Mouse (Mus musculus) midbrain, embryonic 16.5 days (tissue): ENCODE measurements around the gene Morc2b. TPM values are rescaled to one million over a fixed set of nuclear protein-coding genes. Genes with fewer than 3 reads are reported as not detected.
"Not testable (repeated sequence)": the region's sequence is repeated elsewhere in the genome, so short reads cannot be mapped to it uniquely, and the experiment has no call there.

Experiments used
- ATAC-seq: fragments of 200-750 bp; cut with Nextera tagmentation; 2 replicates; pipeline ENCODE4 v1.8.0; 2017; ENCODE audit warnings: moderate TSS enrichment
- H3K27ac ChIP-seq: fragments of 300-500 bp; sonication (generic); 2 replicates; pipeline ENCODE4 v1.5.1; 2014; ENCODE audit warnings: mild to moderate bottlenecking, low read length, mixed read lengths
- H3K27me3 ChIP-seq: fragments of 300-500 bp; sonication (generic); 2 replicates; pipeline ENCODE4 v1.6.1; 2014; ENCODE audit warnings: low read depth, low read length, mixed read lengths; ENCODE audit not compliant: control insufficient read depth, insufficient read depth
- H3K36me3 ChIP-seq: fragments of 300-500 bp; sonication (generic); 2 replicates; pipeline ENCODE4 v1.6.1; 2014; ENCODE audit warnings: mild to moderate bottlenecking, low read length, moderate library complexity, mixed read lengths; ENCODE audit not compliant: control insufficient read depth, insufficient read depth
- H3K4me1 ChIP-seq: fragments of 300-500 bp; sonication (generic); 2 replicates; pipeline ENCODE4 v1.6.1; 2014; ENCODE audit warnings: mild to moderate bottlenecking, low read length, mixed read lengths; ENCODE audit not compliant: control insufficient read depth, insufficient read depth
- H3K4me2 ChIP-seq: fragments of 300-500 bp; sonication (generic); 2 replicates; pipeline ENCODE4 v1.6.1; 2014; ENCODE audit warnings: mild to moderate bottlenecking, low read length, mixed read lengths
- H3K4me3 ChIP-seq: fragments of 300-500 bp; sonication (generic); 2 replicates; pipeline ENCODE4 v1.5.1; 2014; ENCODE audit warnings: low read depth, mild to moderate bottlenecking, low read length, moderate library complexity, mixed read lengths
- H3K9ac ChIP-seq: fragments of 300-500 bp; sonication (generic); 2 replicates; pipeline ENCODE4 v1.6.1; 2014; ENCODE audit warnings: low read depth, low read length, mixed read lengths
- H3K9me3 ChIP-seq: fragments of 300-500 bp; sonication (generic); replicated peaks from 2 replicates; pipeline ENCODE4 v1.6.1; 2014; ENCODE audit warnings: mild to moderate bottlenecking, low read length, mixed read lengths; ENCODE audit not compliant: control insufficient read depth, poor library complexity, severe bottlenecking
- WGBS: fragments of 180-500 bp; shearing (Covaris S2); extraction: QIAGEN DNeasy Blood & Tissue Kit; methylation state at CpG from one replicate; pipeline ENCODE4 v1.1.7; 2014; 5-methylcytosine and 5-hydroxymethylcytosine counted together
- polyA plus RNA-seq: library from polyadenylated mRNA; unstranded; fragments of >200 nt; fragmentation: Nextera tagmentation; extraction: Ambion mirVana; gene quantifications from 2 replicates; pipeline ENCODE4 v1.2.1, GENCODE M21; 2015

Morc2b gene
- polyA plus RNA-seq, result 0.07 and 0.41 TPM in 2 replicates

DNA sequence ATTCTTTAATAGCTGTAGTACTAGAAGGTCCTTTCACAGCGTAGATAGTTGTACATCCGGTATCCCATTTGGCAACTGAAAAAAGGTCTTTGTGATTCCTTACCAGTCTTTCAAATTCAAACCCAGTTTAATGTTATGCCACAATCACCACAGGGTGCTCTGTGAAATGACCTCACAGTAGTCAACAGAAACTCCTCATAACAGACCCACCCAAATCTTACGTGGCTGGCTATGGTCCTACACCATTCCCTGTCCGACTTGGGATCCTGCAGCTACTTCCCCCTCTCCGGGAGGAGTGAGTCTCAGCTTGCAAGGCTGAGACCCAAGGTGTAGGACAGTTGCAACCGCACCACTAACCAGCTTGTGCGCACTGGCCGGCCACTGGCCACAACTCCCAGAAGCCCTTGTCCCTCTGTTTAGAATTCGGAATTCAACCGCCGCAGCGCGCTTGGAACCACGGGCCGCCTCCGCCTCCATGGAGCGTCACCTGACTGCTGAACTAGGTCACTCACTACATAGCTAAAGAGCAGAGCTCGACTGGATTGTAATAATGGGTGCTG is at the start of gene Morc2b:
TSS of gene Morc2b (minus strand) at position 423 of the 560 bp plus-strand sequence.
- Histone ChIP-seq H3K27me3 (no peaks in the 10 kb centered on the region), H3K4me3 (no peak within 1 kb of the TSS), H3K9ac (no peak within 1 kb of the TSS), H3K9me3 (0 out of 2 replicates have a peak, but pooled peaks cover 2% of the 10 kb centered on the region), H3K4me1 (no peaks in the 10 kb centered on the region), H3K27ac (no peak within 1 kb of the TSS), H3K4me2 (no peak within 1 kb of the TSS), H3K36me3 (no peaks in the 10 kb centered on the region)
- ATAC-seq, result no peak
- WGBS, result 75% methylated on average over 18 of the region's 18 CpGs

DNA sequence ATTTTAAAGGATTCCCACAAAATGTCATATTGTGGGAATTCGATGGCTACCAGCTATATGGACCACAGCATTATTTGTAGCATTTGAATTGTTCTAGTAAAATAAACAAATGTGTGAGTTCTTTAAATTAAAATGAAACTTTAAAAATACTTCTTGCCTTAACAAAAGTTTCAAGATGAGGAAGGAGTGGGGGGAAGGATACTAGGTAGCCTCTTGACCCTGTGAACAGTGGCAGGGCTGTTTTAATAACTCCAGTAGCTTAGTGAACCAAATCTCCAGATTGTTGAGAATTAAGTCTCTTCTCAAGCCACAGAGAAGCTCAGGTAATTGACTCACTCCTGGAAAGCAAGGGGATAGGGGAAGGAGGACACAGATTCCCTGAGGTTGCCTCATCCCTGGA is 28.7 kb upstream of the Morc2b start, which contains the start of gene Olfr55:
TSS of gene Olfr55 (plus strand) at position 301 of the 400 bp plus-strand sequence.
- ATAC-seq, H3K4me1 ChIP-seq, H3K27me3 ChIP-seq, H3K4me3 ChIP-seq, H3K9me3 ChIP-seq, H3K36me3 ChIP-seq, H3K27ac ChIP-seq, H3K9ac ChIP-seq, H3K4me2 ChIP-seq: not testable (repeated sequence)
- WGBS, result 87% methylated on average over 1 of the region's 1 CpGs

DNA sequence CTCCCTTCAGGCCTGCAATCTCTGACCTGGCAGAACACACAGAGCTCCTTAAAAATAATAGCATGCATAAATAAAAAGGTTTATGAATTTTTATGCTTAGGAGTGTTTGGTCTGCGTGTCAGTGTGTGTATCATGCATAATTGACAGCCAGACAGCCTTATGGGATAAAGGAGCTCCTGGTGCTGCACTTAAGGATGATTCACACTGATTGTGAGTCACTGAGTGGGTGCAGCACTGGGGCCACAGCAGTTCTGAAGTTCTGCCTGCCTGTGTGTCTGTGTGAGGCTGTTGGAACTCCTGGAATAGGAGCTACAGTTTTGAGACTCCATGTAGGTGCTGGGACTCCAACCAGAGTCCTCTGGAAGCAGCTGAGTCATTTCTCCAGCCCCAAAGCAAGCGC is 13.2 kb downstream of the Morc2b start:
- H3K27me3 ChIP-seq, result no peaks in the 10 kb centered on the region; the same call in 1 of the 2 replicates
- no peaks in the 10 kb centered on the region for H3K36me3 ChIP-seq
- H3K4me3 ChIP-seq, result no peak overlapping the region
- no peak for ATAC-seq
- 70% methylated on average over 2 of the region's 2 CpGs for WGBS
- no peaks in the 10 kb centered on the region for H3K4me1 ChIP-seq
- no peak overlapping the region for H3K9ac ChIP-seq
- H3K4me2 ChIP-seq, result no peak overlapping the region
- no peaks in the 10 kb centered on the region for H3K9me3 ChIP-seq
- no peak overlapping the region for H3K27ac ChIP-seq

DNA sequence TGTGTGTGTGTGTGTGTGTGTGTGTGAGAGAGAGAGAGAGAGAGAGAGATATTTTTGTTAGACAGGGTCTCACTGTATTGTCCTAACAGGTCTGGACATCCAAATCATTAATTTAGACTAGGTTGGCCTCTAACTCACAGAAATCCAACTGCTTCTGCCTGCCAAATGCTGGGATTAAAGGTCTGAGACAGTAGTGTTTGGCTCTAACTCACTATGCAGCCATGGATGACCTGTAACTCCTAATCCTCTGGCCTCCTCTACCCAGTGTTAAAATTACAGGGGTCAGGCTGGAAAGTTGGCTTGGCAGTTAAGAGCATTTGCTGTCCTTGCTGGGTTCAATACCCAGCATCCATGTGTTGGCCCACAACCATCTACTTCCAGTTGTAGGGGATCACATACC is 14.9 kb downstream of the Morc2b start:
- Histone ChIP-seq H3K27me3 (no peaks in the 10 kb centered on the region; the same call in 1 of the 2 replicates), H3K9ac (no peak overlapping the region), H3K36me3 (no peaks in the 10 kb centered on the region), H3K4me2 (no peak overlapping the region), H3K27ac (no peak overlapping the region), H3K9me3 (no peaks in the 10 kb centered on the region), H3K4me3 (no peak overlapping the region), H3K4me1 (no peaks in the 10 kb centered on the region)
- ATAC-seq, result no peak

DNA sequence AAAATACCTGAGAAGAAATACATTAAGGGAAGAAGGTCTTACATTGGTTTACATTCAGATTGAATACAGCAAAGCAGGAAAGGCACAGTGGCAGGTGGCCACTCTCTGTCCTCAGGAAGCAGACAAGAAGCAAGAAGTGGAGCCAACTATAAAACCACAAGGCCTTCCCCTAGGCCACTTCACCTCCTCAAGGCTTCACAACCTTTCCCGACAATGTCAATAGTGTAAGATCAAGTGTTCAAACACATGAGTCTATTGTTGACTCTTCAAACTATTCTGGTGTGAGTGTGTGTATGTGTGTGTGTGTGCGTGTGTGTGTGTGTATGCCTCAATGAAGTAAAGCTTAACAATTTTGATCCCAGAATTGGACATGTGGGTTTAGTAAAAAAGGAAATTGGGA is 42.1 kb downstream of the Morc2b start:
- Histone ChIP-seq H3K27me3 (no peaks in the 10 kb centered on the region), H3K4me1 (peaks cover 11% of the 10 kb centered on the region), H3K9ac (no peak overlapping the region), H3K9me3 (no peaks in the 10 kb centered on the region), H3K27ac (no peak overlapping the region), H3K4me3 (no peak overlapping the region), H3K36me3 (no peaks in the 10 kb centered on the region), H3K4me2 (no peak overlapping the region)
- WGBS, result 95% methylated on average over 2 of the region's 2 CpGs
- ATAC-seq, result no peak

DNA sequence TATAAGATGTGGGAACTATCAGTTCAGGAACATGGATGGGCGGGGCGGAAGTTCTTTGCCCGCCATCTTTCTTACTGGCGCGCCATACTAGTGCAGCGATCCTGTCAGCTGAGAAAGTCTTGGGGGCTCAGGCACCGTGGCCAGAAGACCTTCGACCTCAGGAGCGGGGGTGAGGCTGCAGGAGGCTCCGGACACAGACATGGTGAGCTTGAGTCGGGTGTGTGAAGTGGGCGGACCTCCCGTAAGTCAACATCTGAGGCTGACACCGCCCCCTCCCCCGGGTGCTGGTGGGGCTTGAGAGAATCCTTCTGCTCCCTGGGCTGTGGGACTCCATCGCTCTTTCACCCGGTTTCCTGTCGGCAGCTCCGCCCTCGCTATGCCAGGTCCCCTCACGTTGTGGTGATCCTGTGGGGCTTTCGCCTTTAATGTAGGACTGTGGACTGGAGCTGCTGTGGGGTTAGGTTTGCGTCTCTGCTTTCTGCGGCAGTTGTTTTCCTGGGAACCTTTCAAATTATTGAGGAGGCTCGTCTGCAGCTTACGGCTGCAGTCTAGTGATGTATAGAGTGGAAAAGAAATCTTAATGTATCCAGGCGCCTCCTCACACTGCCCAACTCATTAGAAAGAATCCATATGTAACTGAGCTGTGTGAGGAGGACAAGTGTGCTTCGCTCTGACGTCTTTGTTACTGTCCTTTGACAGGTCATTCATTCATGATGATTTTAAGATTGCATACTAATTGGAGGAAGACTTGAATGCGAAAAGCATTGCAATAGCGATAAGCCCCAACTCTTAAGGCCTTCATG is 46.9 kb downstream of the Morc2b start:
- no peaks in the 10 kb centered on the region for H3K27me3 ChIP-seq
- H3K36me3 ChIP-seq, result no peaks in the 10 kb centered on the region
- peak; percentile 75 for ATAC-seq
- peak overlapping the region; percentile 88 for H3K9ac ChIP-seq
- H3K9me3 ChIP-seq, result no peaks in the 10 kb centered on the region
- H3K27ac ChIP-seq, result peak overlapping the region; percentile 95
- 1% methylated on average over 31 of the region's 31 CpGs for whole genome bisulfite sequencing
- peak overlapping the region; percentile 83 for H3K4me3 ChIP-seq
- peaks cover 19% of the 10 kb centered on the region for H3K4me1 ChIP-seq
- peak overlapping the region; percentile 86 for H3K4me2 ChIP-seq

DNA sequence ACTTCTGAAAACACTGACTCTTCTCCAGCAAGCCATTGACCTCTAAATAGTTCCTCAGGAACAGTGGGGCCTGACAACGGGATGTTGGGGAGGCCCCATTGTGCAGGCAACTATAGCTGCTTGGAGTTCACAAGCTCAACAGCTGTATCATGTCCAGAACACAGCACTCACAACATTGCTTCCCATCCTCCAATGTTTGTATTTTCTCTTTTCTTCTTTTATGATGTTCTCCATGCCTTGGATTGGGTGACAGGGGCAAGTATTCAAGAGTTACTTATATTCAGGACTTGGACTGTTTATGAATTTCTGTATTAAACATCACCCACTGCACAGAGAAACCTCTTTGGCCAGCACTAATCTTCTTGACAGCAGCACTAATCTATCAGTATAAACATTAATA is 47.9 kb downstream of the Morc2b start:
- peak overlapping the region; percentile 83; the same call in 1 of the 2 replicates for H3K4me3 ChIP-seq
- H3K4me2 ChIP-seq, result peak overlapping the region; percentile 86; the same call in 1 of the 2 replicates
- H3K27ac ChIP-seq, result peak overlapping the region; percentile 95
- H3K36me3 ChIP-seq, result no peaks in the 10 kb centered on the region
- no peaks in the 10 kb centered on the region for H3K27me3 ChIP-seq
- no peaks in the 10 kb centered on the region for H3K9me3 ChIP-seq
- H3K4me1 ChIP-seq, result peaks cover 19% of the 10 kb centered on the region
- WGBS, result 74% methylated on average over 1 of the region's 1 CpGs
- no peak overlapping the region for H3K9ac ChIP-seq
- ATAC-seq, result no peak

DNA sequence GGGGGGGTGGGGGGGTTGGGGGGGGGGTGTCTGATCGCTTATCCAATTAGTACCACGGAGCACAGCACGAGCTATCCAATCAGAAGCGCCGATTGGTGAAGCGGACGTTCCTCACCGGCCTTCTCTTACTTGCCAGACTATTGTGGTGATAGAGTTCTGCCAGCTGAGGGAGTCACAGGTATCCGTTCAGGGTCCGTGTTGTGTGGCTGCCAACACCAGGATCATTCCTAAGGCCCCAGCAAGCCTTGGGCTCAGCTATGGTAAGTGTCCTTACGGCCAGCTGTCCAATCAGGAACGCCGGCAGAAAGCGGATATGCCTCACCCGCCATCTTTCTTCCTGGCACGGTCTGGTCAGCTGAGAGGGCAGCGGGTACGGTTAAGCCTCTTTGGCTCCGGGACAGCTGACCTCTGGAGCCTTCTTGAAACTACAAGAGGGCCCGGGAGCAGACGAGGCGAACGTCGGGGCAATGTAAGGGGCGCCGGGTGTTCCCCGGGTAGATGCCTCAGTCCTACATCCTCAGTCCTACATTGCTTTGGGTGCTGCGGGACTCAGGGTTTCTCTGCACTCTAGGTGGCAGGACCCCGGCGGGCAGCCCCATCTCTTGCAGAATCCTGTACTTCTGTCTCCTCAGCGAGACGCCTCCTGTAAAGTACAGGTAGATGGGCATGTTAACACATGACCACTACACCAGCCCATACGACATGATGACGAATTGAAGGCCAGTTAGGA is 50.1 kb downstream of the Morc2b start, which contains the start of gene Zfp563:
TSS of gene Zfp563 (plus strand) at position 91 of the 730 bp plus-strand sequence.
- H3K36me3 ChIP-seq, result no peaks in the 10 kb centered on the region
- H3K27me3 ChIP-seq, result no peaks in the 10 kb centered on the region
- H3K9me3 ChIP-seq, result no peaks in the 10 kb centered on the region
- H3K4me1 ChIP-seq, result peaks cover 17% of the 10 kb centered on the region
- peak within 1 kb of the TSS; percentile 60 for H3K4me3 ChIP-seq
- peak; percentile 95 for ATAC-seq
- WGBS, result 4% methylated on average over 34 of the region's 34 CpGs
- peak within 1 kb of the TSS; percentile 86 for H3K27ac ChIP-seq
- H3K4me2 ChIP-seq, result peak within 1 kb of the TSS; percentile 71
- peak within 1 kb of the TSS; percentile 65 for H3K9ac ChIP-seq
